Mouse (Mus musculus) embryonic fibroblast, embryonic 13.5 days (primary cell): ENCODE results near the gene Fkrp. TPM values are rescaled to one million over a fixed set of nuclear protein-coding genes. Genes with fewer than 3 reads are reported as not detected.
A peak's percentile ranks its signal among the peaks of the same experiment; 100 is the strongest.

ENCODE experiments used
- H3K27ac ChIP-seq: 2 replicates; pipeline ENCODE4 v1.5.1; 2012; ENCODE audit warnings: low read length, control low read depth, inconsistent platforms; ENCODE audit not compliant: insufficient read depth
- H3K4me1 ChIP-seq: 2 replicates; pipeline ENCODE4 v1.6.1; 2011; ENCODE audit warnings: low read length; ENCODE audit not compliant: control insufficient read depth, insufficient read depth
- H3K4me3 ChIP-seq: 2 replicates; pipeline ENCODE4 v1.5.1; 2011; ENCODE audit warnings: mild to moderate bottlenecking, control low read depth, low read length; ENCODE audit not compliant: insufficient read depth
- CTCF ChIP-seq: IDR thresholded peaks from 2 replicates; pipeline ENCODE4 v1.5.1; 2011; ENCODE audit warnings: mild to moderate bottlenecking, control low read depth, low read length, moderate library complexity, borderline replicate concordance; ENCODE audit not compliant: insufficient read depth
- POLR2A ChIP-seq: IDR thresholded peaks from 2 replicates; pipeline ENCODE4 v1.6.1; 2011; ENCODE audit warnings: low read depth, mild to moderate bottlenecking, control low read depth, low read length, moderate library complexity
- polyA plus RNA-seq: library from polyadenylated mRNA; stranded (reverse); fragments of >200 nt; gene quantifications from 2 replicates; pipeline ENCODE4 v1.2.4, GENCODE M21; 2011; ENCODE audit warnings: low read depth; ENCODE audit not compliant: missing spikeins, insufficient read length

Gene Fkrp
- polyA plus RNA-seq, result 21.0 and 25.2 TPM in 2 replicates

GRCm38 (mm10) chr7:16816475-16817122, at the start of gene Fkrp:
TSS of gene Fkrp (minus strand) at chr7:16816732.
- TF ChIP-seq CTCF, result no peak
- peak; percentile 21; the same call in 1 of the 2 replicates for TF ChIP-seq POLR2A
- H3K4me3 ChIP-seq, result peak within 1 kb of the TSS; percentile 63
- H3K27ac ChIP-seq, result peak within 1 kb of the TSS; percentile 51
- peaks cover 7% of the 10 kb centered on the region; the same call in 1 of the 2 replicates for H3K4me1 ChIP-seq

DNA sequence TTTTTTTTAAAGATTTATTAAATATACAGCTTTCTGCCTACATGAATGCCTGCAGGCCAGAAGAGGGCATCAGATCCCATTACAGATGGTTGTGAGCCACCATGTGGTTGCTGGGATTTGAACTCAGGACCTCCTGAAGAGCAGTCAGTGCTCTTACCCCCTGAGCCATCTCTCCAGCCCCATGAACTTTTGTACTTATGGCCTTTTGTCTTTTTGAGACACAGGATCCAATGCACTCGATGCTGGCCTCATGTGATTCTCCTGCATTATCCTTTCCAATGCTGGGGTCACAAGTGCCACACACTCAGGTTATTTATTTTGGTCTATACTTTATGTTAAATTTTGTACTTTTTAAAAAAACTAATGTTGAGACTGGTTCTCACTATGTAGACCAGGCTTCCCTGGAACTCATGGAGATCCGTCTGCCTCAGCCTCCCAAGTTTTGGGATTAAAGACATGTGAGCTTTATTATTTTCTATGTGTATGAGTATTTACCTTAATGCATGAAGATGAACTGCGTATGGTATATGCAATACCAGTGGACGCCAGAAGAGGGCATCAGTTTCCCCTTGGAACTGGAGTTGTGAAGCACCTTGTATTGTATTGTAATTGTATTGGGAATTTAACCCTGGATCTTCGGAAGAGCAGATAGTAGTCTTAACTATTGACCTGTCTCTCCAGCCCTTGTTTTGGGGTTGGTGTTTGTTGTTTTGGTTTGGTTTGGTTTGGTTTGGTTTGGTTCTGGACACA, 43.5 kb upstream of the Fkrp start:
- Histone ChIP-seq H3K4me3 (no peak overlapping the region), H3K4me1 (no peaks in the 10 kb centered on the region), H3K27ac (no peak overlapping the region)
- no peak for TF ChIP-seq POLR2A
- TF ChIP-seq CTCF, result no peak

- TF ChIP-seq CTCF, result peak; percentile 78
- no peak for TF ChIP-seq POLR2A
- H3K4me3 ChIP-seq, result no peak overlapping the region
- no peak overlapping the region for H3K27ac ChIP-seq
- H3K4me1 ChIP-seq, result no peaks in the 10 kb centered on the region
Observed at GRCm38 (mm10) chr7:16858336-16858735, 41.8 kb upstream of the Fkrp start.

- TF ChIP-seq POLR2A (no peak), CTCF (no peak)
- H3K4me1 ChIP-seq, result no peaks in the 10 kb centered on the region
- H3K27ac ChIP-seq, result no peak overlapping the region
- H3K4me3 ChIP-seq, result no peak overlapping the region
Observed at GRCm38 (mm10) chr7:16853302-16853831, 36.8 kb upstream of the Fkrp start.

DNA sequence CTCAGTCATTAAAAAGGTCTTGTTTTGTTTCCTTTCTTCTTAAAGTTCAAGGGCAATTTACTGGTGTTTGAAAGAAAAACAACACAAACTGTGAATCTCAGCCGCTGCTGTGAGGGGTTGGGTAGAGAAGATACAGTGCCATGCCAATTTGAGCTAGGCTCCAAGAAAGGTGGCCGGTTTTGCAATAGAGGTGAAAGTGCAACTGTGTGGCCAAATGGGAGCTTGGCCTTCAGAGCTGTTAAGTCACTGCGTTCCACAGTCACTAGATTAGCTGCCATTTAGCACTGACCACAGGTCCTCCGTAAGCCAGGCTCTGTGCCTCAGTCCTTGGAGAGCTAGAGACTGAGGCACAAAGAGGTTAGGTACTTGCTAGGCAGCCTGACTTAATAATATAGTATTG, 35.1 kb upstream of the Fkrp start:
- H3K4me1 ChIP-seq, result no peaks in the 10 kb centered on the region
- TF ChIP-seq POLR2A, result no peak
- TF ChIP-seq CTCF, result no peak
- H3K27ac ChIP-seq, result no peak overlapping the region
- no peak overlapping the region for H3K4me3 ChIP-seq

- TF ChIP-seq CTCF (peak; percentile 48; the same call in 1 of the 2 replicates), POLR2A (no peak)
- no peak overlapping the region for H3K4me3 ChIP-seq
Observed at GRCm38 (mm10) chr7:16848579-16848978, 32.0 kb upstream of the Fkrp start.

GRCm38 (mm10) chr7:16847507-16847906, 31.0 kb upstream of the Fkrp start:
- no peak overlapping the region for H3K4me3 ChIP-seq
- no peaks in the 10 kb centered on the region for H3K4me1 ChIP-seq
- H3K27ac ChIP-seq, result no peak overlapping the region
- no peak for TF ChIP-seq CTCF
- no peak for TF ChIP-seq POLR2A

More at GRCm38 (mm10) chr7:16848579-16848978, 32.0 kb upstream of the Fkrp start:
- H3K27ac ChIP-seq, result no peak overlapping the region
- H3K4me1 ChIP-seq, result no peaks in the 10 kb centered on the region

GRCm38 (mm10) chr7:16846775-16847174, 30.2 kb upstream of the Fkrp start:
- Histone ChIP-seq H3K4me1 (peaks cover 2% of the 10 kb centered on the region; the same call in 1 of the 2 replicates), H3K4me3 (no peak overlapping the region), H3K27ac (no peak overlapping the region)
- no peak for TF ChIP-seq CTCF
- TF ChIP-seq POLR2A, result no peak

- H3K27ac ChIP-seq, result no peak overlapping the region
- H3K4me1 ChIP-seq, result peaks cover 2% of the 10 kb centered on the region; the same call in 1 of the 2 replicates
- no peak for TF ChIP-seq POLR2A
- TF ChIP-seq CTCF, result no peak
- H3K4me3 ChIP-seq, result peak overlapping the region; percentile 59; the same call in 1 of the 2 replicates
Observed at GRCm38 (mm10) chr7:16845820-16846167, 29.3 kb upstream of the Fkrp start.
